Comparison of ENCODE assay signal across 8 mouse cellular contexts in genomic region chr19:56722291-56722707, GRCm38 (mm10). TPM values are rescaled to one million over a fixed set of nuclear protein-coding genes. Genes with fewer than 3 reads are reported as not detected.
DNase-seq lines count a peak whose midpoint lies in the region; ATAC-seq and TF ChIP-seq lines count a peak whose summit lies in the region.

No protein-coding gene starts in this region.

- no peak for ATAC-seq in limb, embryonic 15.5 days (ENCODE audit: insufficient number of reproducible peaks, low FRiP score, low TSS enrichment, low read depth)
- ATAC-seq in inflammation-experienced regulatory T-cells, adult 6 months: no peak

- peaks cover 26% of the 10 kb centered on the region for H3K4me1 ChIP-seq in testis, adult 2 months (ENCODE audit: control insufficient read depth, insufficient read depth, low read length)
- peaks cover 34% of the 10 kb centered on the region for H3K4me1 ChIP-seq in limb, embryonic 15.5 days
- H3K4me1 ChIP-seq in small intestine, adult 2 months (ENCODE audit: control insufficient read depth, insufficient read depth, insufficient read length, low read length): peaks cover 9% of the 10 kb centered on the region

- no peaks in the 10 kb centered on the region for H3K36me3 ChIP-seq in testis, adult 2 months (ENCODE audit: control insufficient read depth, insufficient read depth, low read length)
- H3K36me3 ChIP-seq in limb, embryonic 15.5 days: no peaks in the 10 kb centered on the region
- H3K36me3 ChIP-seq in small intestine, adult 2 months (ENCODE audit: control insufficient read depth, insufficient read depth, low read length): no peaks in the 10 kb centered on the region

- DNase-seq in embryo, embryonic 10.5 days (ENCODE audit: low spot score): peak; percentile 40
- DNase-seq in embryo, embryonic 9.5 days (ENCODE audit: extremely low spot score): no peak
- no peak for DNase-seq in testis, postnatal 14 days (ENCODE audit: low spot score)
- DNase-seq in thymus, postnatal 14 days: no peak

- peak overlapping the region; percentile 88 for H3K4me3 ChIP-seq in testis, adult 2 months (ENCODE audit: control insufficient read depth, low read depth, low read length)
- H3K4me3 ChIP-seq in limb, embryonic 15.5 days: peak overlapping the region; percentile 50
- peak overlapping the region; percentile 57 for H3K4me3 ChIP-seq in small intestine, adult 2 months (ENCODE audit: low read depth, low read length)

- H3K9me3 ChIP-seq in limb, embryonic 15.5 days: no peaks in the 10 kb centered on the region

- TF ChIP-seq POLR2A in testis, adult 2 months (IDR thresholded peaks at IDR 0.05; ENCODE audit: control insufficient read depth, low read depth, low read length): no peak
- TF ChIP-seq POLR2A in small intestine, adult 2 months (IDR thresholded peaks at IDR 0.05; ENCODE audit: low read depth, low read length): no peak

- peak overlapping the region; percentile 33; the same call in 1 of the 2 replicates for H3K9ac ChIP-seq in limb, embryonic 15.5 days

- H3K4me2 ChIP-seq in limb, embryonic 15.5 days: peak overlapping the region; percentile 90

- under 1% methylated on average over 47 of the region's 48 CpGs for WGBS in limb, embryonic 15.5 days
- 2% methylated on average over 46 of the region's 48 CpGs for WGBS in small intestine, adult 2 months

- no peak for TF ChIP-seq CTCF in testis, adult 2 months (IDR thresholded peaks at IDR 0.05; ENCODE audit: control insufficient read depth, insufficient read depth, insufficient replicate concordance, low read depth, low read length)
- TF ChIP-seq CTCF in small intestine, adult 2 months (IDR thresholded peaks at IDR 0.05; ENCODE audit: extremely low read depth, insufficient read length, insufficient replicate concordance, low read depth, low read length): no peak

- H3K27me3 ChIP-seq in testis, adult 2 months (ENCODE audit: control insufficient read depth, insufficient read depth, low read length): no peaks in the 10 kb centered on the region; the same call in 1 of the 2 replicates
- peaks cover 82% of the 10 kb centered on the region for H3K27me3 ChIP-seq in limb, embryonic 15.5 days
- H3K27me3 ChIP-seq in small intestine, adult 2 months (ENCODE audit: control insufficient read depth, insufficient read depth, low read length): peaks cover 34% of the 10 kb centered on the region

- H3K27ac ChIP-seq in testis, adult 2 months (ENCODE audit: control insufficient read depth, insufficient read depth, low read depth, low read length): no peak overlapping the region
- H3K27ac ChIP-seq in limb, embryonic 15.5 days: no peak overlapping the region
- 0 out of 2 replicates have a peak overlapping the region, but pooled peaks have one; percentile 5 for H3K27ac ChIP-seq in small intestine, adult 2 months (ENCODE audit: insufficient read depth, low read depth, low read length)

RNA-seq across cellular contexts. Expression of gene Adrb1, which starts 0.3 kb away (rescaled TPM):
- polyA plus RNA-seq in testis, adult 2 months (2012; rRNA removed): 1.2 and 1.4 TPM in 2 replicates
- 0.30 and 0.79 TPM in 2 replicates for polyA plus RNA-seq in limb, embryonic 15.5 days (2015; fragmentation: Nextera tagmentation; extraction: Ambion mirVana)
- polyA plus RNA-seq in small intestine, adult 2 months (2012; rRNA removed): 3.1 and 3.7 TPM in 2 replicates
- under 1 TPM in 1 of 3 experiments, not detected in 2; 0.20 TPM for polyA plus RNA-seq in inflammation-experienced regulatory T-cells, adult 6 months (2017; shearing (Covaris generic))
